Mouse (Mus musculus): ENCODE data around the gene Acap1. TPM values are rescaled to one million over a fixed set of nuclear protein-coding genes. Genes with fewer than 3 reads are reported as not detected.
"Not testable (repeated sequence)": the region's sequence is repeated elsewhere in the genome, so short reads cannot be mapped to it uniquely, and the experiment has no call there.

The Acap1 gene
- polyA plus RNA-seq, 1 experiment from 2014 or later, result 0.73 TPM

DNA sequence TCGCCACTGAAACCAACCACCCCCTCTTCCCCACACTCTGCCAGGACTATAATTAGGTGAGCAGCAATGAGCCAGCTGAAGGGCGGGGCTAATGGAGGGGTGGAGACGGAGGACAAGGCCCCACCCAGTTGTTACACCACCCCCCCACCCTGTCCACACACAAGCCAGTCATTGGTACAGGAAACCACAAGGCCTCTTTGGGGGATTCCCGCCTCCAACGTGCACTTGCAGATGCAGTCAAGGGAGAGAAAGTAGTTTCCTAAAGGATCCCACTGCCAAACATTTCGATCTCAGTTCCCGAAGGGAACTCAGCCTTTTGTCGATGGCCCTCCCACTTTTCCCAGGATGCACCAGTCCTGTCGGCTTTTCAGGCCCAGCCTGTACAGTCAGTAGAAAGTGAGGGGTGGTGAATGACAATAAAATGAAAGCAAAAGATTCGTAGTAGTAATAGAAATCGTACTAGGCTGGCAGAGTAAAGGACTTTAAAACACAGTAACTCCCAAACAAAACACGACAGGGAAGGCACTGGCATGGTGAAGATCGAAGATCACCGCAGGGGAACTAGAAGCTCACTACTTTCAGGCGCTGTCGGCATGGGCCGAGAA is 24.4 kb upstream of the Acap1 start:
- no peak for ATAC-seq (ENCODE audit: low FRiP score, low read depth)
- H3K9me3 ChIP-seq, result no peaks in the 10 kb centered on the region
- peak overlapping the region; percentile 95 for H3K9ac ChIP-seq (replicated peaks)
- peak overlapping the region; percentile 98 for H3K4me3 ChIP-seq
- H3K4me2 ChIP-seq (replicated peaks), result peak overlapping the region; percentile 96
- WGBS, result 2% methylated on average over 17 of the region's 17 CpGs
- H3K36me3 ChIP-seq, result peaks cover 41% of the 10 kb centered on the region
- peak overlapping the region; percentile 95 for H3K27ac ChIP-seq (replicated peaks)
- peaks cover 39% of the 10 kb centered on the region for H3K4me1 ChIP-seq
- no peaks in the 10 kb centered on the region for H3K27me3 ChIP-seq

DNA sequence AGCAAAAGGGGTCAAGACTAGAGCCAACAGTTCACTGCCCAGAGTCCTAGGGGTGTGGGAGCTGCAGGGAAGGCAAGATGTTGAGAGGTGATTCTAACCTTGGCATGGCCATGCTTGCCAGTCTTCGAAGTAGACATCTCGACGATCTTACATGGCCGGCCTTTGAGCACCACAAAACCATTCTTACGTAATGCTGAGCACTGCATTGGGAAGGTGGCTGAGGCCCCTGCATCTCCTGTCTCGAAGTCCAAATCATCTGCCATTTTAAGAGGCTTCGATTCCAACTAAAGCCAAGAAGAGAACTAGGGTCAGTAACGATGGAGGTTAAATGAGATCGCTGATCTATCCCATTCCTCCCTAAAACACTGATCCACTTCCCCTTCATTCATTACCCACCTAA is 23.7 kb upstream of the Acap1 start:
- Histone ChIP-seq H3K36me3 (peaks cover 41% of the 10 kb centered on the region), H3K27me3 (no peaks in the 10 kb centered on the region), H3K9ac (replicated peaks) (peak overlapping the region; percentile 95; the same call in 1 of the 2 replicates), H3K4me3 (peak overlapping the region; percentile 98), H3K9me3 (no peaks in the 10 kb centered on the region), H3K4me1 (peaks cover 45% of the 10 kb centered on the region), H3K27ac (replicated peaks) (peak overlapping the region; percentile 95), H3K4me2 (replicated peaks) (peak overlapping the region; percentile 96)
- ATAC-seq (ENCODE audit: low FRiP score, low read depth), result no peak
- WGBS, result 80% methylated on average over 9 of the region's 9 CpGs

DNA sequence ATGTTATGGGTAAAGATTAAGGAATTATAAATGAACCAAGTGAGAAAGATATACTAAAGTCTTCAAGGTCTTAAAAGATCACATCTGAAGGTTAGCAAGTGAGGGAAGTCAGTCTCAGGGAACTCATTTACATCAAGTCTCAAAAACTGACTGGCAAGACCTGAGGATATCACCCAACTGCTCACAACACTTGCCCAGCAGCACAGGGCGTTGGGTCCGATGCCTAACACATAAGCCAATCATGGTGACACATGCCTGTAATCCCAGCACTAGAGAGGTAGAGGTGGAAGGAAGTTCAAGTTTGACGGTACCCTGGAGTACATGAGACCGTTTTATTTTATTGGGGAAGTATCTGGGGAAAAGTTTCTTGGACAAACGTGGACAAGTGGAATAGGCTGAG is 22.8 kb upstream of the Acap1 start:
- Histone ChIP-seq H3K4me1 (peaks cover 51% of the 10 kb centered on the region), H3K4me3 (no peak overlapping the region)
- no peak for ATAC-seq (ENCODE audit: low FRiP score, low read depth)

DNA sequence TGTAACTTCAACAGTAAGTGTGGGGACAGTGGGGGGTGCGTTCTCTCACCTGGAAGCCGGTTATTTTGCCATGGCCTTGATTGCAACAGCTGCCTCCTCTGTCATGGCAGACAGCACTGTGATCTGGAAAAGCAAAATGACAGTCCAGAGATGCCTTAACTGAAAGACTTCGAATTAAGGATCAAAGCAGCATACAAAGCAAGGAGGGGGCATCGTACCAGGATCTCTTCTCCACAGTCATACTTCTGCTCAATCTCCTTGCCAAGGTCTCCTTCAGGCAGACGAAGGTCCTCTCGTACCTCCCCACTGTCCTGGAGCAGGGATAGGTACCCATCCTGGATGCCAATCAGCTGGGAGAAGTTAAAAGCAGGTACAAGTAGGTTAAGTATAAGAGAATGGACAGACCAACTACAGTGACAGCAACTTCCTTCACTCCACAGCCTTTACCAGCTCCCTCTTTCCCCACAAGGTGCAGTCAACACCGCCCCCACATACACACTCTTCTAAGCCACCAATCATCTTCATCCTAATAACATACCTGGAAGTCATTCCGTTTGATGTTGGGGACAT is 22.1 kb upstream of the Acap1 start:
- Histone ChIP-seq H3K9me3 (no peaks in the 10 kb centered on the region), H3K4me2 (replicated peaks) (no peak overlapping the region), H3K27ac (replicated peaks) (no peak overlapping the region), H3K27me3 (no peaks in the 10 kb centered on the region), H3K4me3 (no peak overlapping the region), H3K4me1 (peaks cover 50% of the 10 kb centered on the region), H3K36me3 (peaks cover 50% of the 10 kb centered on the region), H3K9ac (replicated peaks) (no peak overlapping the region)
- 93% methylated on average over 8 of the region's 8 CpGs for WGBS
- ATAC-seq (ENCODE audit: low FRiP score, low read depth), result no peak

More for the DNA sequence above, 22.8 kb upstream of the Acap1 start:
- Histone ChIP-seq H3K36me3 (peaks cover 44% of the 10 kb centered on the region), H3K27me3 (no peaks in the 10 kb centered on the region), H3K9me3 (no peaks in the 10 kb centered on the region), H3K27ac (replicated peaks) (no peak overlapping the region), H3K9ac (replicated peaks) (no peak overlapping the region), H3K4me2 (replicated peaks) (no peak overlapping the region)
- WGBS, result 91% methylated on average over 5 of the region's 5 CpGs

DNA sequence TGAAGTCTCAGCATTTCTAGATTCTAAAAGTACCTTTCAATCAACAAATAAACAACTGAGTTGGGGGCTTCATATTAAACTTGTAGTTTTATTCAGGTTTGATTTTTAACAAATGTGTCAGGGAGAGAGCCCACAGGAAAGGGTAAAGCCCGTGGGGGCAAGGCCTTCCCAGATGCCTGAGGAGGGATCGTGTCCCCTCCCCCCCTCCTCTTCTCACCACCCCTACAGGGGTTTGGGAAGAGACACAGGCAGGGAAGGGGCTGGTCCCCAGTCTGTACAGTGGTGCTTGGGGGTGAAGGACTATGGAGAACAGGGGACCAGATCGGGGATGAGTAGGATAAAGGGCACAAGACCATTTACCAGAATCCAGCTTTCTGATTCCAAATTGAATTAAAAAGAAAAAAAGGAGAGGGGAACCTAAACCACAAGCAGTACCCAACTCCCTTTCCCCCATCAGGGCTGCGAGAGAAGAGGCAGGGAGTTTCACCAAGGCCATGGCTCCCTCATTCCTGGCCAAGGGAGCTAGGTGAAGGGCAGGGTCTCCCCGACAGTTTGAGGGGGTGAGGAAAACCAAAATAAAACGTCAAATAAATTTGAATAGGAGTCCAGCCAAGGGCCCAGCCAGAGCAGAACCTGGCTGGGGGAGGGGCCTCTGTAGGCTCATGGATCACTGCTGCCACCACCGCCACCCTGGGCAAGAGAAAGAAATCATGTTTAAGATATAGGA is 21.5 kb upstream of the Acap1 start:
- H3K4me3 ChIP-seq; H3K27me3 ChIP-seq; H3K27ac ChIP-seq (replicated peaks); ATAC-seq (ENCODE audit: low FRiP score, low read depth); H3K9me3 ChIP-seq; H3K9ac ChIP-seq (replicated peaks); H3K4me2 ChIP-seq (replicated peaks): not testable (repeated sequence)
- Histone ChIP-seq H3K36me3 (peaks cover 57% of the 10 kb centered on the region), H3K4me1 (peaks cover 45% of the 10 kb centered on the region)
- WGBS, result 60% methylated on average over 7 of the region's 7 CpGs

DNA sequence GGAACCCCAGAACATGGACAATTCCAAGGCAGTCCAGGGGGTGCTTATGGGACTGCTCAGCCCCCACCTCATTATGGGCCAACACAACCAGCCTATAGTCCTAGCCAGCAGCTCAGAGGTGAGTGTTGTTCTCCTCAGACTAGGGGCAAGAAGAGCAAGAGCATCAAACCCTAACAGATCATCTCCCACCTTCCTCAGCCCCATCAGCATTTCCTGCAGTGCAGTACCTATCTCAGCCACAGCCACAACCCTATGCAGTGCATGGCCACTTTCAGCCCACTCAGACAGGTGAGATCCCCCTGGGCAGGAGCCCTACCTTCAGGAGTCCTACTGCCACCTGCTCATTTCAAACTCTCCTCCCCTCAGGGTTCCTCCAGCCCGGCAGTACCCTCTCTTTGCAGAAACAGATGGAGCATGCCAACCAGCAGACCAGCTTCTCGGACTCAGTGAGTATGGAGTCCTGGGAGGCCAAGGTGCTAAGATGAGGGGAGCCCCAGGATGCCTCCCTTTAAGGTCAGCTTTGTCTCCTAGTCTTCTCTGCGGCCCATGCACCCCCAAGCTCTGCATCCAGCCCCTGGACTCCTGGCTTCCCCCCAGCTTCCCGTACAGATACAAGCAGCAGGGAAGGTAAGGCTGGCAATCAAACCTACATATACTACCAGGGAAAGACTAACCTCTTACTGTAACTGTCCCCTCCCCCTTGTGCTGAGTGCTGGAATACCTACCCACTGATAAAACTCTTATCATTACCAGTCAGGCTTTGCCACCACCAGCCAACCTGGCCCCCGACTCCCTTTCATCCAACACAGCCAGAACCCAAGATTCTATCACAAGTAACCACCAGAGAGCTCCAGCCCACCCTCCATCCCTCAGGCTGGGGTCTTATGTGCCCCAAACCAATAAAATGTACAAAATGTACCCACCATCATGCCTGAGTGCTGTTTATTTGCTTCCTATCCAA is 20.6 kb upstream of the Acap1 start:
- ATAC-seq (ENCODE audit: low FRiP score, low read depth), result no peak
- H3K27me3 ChIP-seq, result no peaks in the 10 kb centered on the region
- 70% methylated on average over 5 of the region's 5 CpGs for WGBS
- no peaks in the 10 kb centered on the region for H3K9me3 ChIP-seq
- H3K4me3 ChIP-seq, result 0 out of 2 replicates have a peak overlapping the region, but pooled peaks have one; percentile 0
- no peak overlapping the region for H3K9ac ChIP-seq (replicated peaks)
- peaks cover 45% of the 10 kb centered on the region for H3K4me1 ChIP-seq
- peaks cover 65% of the 10 kb centered on the region for H3K36me3 ChIP-seq
- peak overlapping the region; percentile 99; the same call in 1 of the 2 replicates for H3K4me2 ChIP-seq (replicated peaks)
- H3K27ac ChIP-seq (replicated peaks), result 0 out of 2 replicates have a peak overlapping the region, but pooled peaks have one; percentile 8

DNA sequence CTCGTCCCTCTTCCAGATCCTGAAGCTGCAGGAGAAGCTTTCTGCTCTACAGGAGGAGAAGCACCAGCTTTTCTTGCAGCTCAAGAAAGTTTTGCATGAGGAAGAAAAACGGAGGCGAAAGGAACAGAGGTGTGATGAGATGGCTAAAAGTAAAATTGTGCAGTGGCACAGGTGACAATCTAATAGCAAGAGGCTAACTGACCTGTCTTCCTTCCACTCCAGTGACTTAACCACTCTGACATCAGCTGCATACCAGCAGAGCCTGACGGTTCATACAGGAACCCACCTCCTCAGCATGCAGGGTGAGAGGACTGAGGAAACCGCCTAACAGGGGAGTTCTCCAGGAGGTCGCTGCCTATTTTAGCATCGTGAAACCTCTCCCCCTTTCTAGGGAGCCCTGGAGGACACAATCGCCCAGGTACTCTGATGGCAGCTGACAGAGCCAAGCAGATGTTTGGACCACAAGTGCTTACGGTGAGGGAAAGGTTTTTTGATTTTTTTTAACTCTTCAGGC is 19.6 kb upstream of the Acap1 start:
- H3K36me3 ChIP-seq, result peaks cover 75% of the 10 kb centered on the region
- peaks cover 45% of the 10 kb centered on the region for H3K4me1 ChIP-seq
- 47% methylated on average over 9 of the region's 9 CpGs for WGBS

DNA sequence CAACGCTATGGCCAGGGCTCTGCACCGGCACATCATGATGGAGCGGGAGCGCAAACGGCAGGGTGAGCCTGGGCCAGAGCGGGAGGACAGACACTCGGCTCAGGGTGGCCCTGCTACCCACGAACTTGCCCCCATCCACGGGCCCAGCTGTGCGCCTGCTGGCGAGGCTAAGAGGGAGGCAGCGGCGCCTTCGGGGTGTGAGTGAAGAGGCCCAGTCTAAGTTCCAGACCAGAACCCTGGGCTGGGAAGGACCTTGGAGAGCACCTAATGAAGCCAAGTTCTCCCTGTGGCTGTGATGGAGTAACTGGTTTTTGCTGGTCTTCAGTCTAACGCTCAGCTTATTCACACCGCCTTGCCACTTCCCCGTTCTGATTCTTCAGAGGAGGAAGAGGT is 19.0 kb upstream of the Acap1 start:
- H3K27ac ChIP-seq (replicated peaks), result peak overlapping the region; percentile 87
- peaks cover 40% of the 10 kb centered on the region for H3K4me1 ChIP-seq
- WGBS, result 1% methylated on average over 17 of the region's 17 CpGs
- H3K9ac ChIP-seq (replicated peaks), result peak overlapping the region; percentile 95
- peak overlapping the region; percentile 92 for H3K4me3 ChIP-seq
- ATAC-seq (ENCODE audit: low FRiP score, low read depth), result no peak; the same call in 1 of the 2 replicates
- peaks cover 81% of the 10 kb centered on the region for H3K36me3 ChIP-seq
- peak overlapping the region; percentile 99 for H3K4me2 ChIP-seq (replicated peaks)
- H3K9me3 ChIP-seq, result no peaks in the 10 kb centered on the region
- H3K27me3 ChIP-seq, result no peaks in the 10 kb centered on the region

More for the DNA sequence above, 19.6 kb upstream of the Acap1 start:
- Histone ChIP-seq H3K4me2 (replicated peaks) (peak overlapping the region; percentile 99), H3K27me3 (no peaks in the 10 kb centered on the region), H3K4me3 (peak overlapping the region; percentile 92), H3K9me3 (no peaks in the 10 kb centered on the region), H3K9ac (replicated peaks) (peak overlapping the region; percentile 95), H3K27ac (replicated peaks) (no peak overlapping the region)
- no peak for ATAC-seq (ENCODE audit: low FRiP score, low read depth)

DNA sequence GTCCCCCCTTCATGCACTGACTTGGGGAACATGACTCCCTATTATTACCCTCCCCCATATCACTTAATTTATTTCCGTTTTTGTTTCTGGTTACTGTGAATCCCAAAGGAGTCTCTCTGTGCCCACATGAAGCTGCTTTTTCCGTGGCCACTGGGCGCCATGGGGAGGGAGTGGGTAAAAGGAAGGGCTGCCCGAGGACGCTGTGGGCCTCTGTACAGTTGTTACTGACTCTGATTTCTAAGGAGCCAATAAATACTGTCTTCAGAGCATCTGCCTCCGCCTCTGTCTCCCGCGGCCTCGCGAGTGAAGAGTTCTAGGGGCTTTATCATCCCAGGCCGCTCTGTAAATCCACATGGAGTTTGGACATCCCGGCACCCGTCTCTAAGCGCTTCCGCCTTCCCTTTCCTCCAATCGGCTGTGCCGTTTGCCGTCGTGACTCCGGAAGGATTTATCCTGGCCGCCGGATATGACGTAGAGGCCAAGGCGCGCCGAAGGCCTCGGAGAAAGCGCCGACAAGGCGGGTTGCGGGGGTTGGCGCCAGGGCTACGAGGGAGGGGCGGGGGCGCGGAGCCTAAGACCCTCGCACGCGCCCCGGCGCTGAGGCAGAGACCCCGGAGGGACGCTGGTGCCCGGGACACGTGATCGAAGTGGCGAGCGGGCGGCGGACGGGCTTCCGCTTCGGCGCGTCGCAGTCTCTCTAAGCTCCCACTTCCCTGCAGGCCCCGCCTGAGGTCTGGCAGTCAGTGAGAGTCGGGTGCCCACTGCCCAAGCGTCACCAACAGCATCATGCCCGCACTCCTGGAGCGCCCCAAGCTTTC is 18.4 kb upstream of the Acap1 start, which contains the start of gene Gps2:
Gps2 (plus strand) TSS at position 335 of the 818 bp plus-strand sequence.
- Histone ChIP-seq H3K9me3 (no peaks in the 10 kb centered on the region), H3K4me1 (peaks cover 34% of the 10 kb centered on the region), H3K36me3 (peaks cover 84% of the 10 kb centered on the region), H3K27me3 (no peaks in the 10 kb centered on the region), H3K27ac (replicated peaks) (peak within 1 kb of the TSS; percentile 87), H3K4me2 (replicated peaks) (peak within 1 kb of the TSS; percentile 99), H3K9ac (replicated peaks) (peak within 1 kb of the TSS; percentile 95), H3K4me3 (peak within 1 kb of the TSS; percentile 92)
- peak; percentile 84 for ATAC-seq (ENCODE audit: low FRiP score, low read depth)
- WGBS, result 3% methylated on average over 59 of the region's 61 CpGs

DNA sequence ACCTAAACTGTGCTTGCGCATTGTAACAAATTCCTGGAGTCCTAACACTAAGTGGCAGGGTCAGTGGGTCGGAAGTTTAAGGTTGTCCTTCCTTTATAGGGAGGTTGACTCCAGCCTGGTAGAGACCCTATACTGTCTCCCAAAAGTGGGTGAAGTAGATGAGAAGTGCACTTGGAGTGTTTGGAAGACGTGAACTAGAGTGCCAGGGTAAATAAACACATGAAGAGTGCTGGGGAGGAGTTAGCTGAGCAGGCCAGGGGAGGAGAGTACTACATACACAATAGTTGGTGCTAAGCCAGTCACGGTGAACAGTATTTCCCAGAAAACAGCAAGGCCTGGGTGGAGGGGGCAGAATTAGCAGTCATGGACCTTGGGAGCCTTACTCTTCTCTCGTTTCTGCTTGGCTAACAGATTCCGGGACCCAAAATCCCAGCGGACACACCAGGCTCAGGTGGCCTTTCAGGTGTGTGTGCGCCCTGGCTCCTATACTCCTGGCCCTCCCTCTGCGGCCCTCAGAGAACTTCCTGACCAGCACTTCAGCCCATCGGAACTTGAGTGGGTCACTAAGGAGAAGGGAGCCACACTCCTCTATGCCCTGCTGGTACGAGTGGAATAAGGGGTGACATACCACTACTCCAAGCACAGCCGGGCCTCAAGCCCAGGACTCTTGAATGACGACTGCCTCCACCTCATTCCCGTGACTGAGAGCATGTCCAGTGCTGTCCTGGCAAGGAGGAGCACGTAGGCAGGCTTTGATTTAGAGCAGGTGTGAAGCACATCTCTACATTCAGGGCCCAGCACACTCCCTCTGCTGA is 17.6 kb upstream of the Acap1 start:
- ATAC-seq (ENCODE audit: low FRiP score, low read depth), result peak; percentile 35; the same call in 1 of the 2 replicates
- peak overlapping the region; percentile 92 for H3K4me3 ChIP-seq
- H3K27ac ChIP-seq (replicated peaks), result peak overlapping the region; percentile 87
- peak overlapping the region; percentile 99 for H3K4me2 ChIP-seq (replicated peaks)
- H3K9ac ChIP-seq (replicated peaks), result peak overlapping the region; percentile 95
- no peaks in the 10 kb centered on the region for H3K27me3 ChIP-seq
- H3K9me3 ChIP-seq, result no peaks in the 10 kb centered on the region
- H3K4me1 ChIP-seq, result peaks cover 32% of the 10 kb centered on the region
- H3K36me3 ChIP-seq, result peaks cover 84% of the 10 kb centered on the region
- WGBS, result 77% methylated on average over 15 of the region's 15 CpGs

Data from midbrain, embryonic 12.5 days (tissue).